Mouse (Mus musculus) Muller cell, postnatal 12 days (primary cell): Measurements from ENCODE around the gene Mta3.

Experiments used
- DNase-seq: peaks from one replicate; pipeline ENCODE4 v3.0.0-alpha.2; 2015; ENCODE audit errors: inconsistent ontology term

The Mta3 gene

DNA sequence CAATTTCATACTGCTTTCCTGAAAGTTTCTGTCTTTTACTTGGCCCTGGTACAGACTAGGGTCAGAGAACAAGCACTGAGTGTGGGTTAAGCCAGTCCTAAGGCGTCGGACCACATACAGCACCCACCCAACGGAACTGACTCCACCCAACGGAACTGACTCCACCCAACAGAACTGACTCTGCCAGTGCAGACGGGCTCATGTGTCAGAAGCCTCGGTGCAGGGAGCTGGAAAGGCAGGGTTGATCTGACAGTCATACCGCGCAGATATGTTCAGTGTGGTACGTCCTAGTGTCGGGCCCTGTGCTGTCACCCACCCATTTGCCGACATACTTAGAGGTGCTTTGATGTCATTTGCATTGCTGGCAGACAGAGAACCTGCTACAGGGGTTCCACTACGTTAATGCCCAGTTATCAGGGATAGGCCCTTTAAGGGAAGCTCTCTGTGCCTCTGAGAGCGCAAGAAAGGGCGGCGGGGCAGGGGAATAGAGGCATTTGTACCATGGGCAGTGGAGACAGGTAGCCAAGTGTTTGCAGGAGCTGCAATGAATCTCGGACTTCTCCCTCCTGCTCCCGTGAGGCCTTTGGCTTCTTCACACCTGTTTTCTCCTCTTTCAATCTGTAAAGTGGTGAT lies 103.3 kb downstream of the Mta3 start:
- no peak for DNase-seq

DNA sequence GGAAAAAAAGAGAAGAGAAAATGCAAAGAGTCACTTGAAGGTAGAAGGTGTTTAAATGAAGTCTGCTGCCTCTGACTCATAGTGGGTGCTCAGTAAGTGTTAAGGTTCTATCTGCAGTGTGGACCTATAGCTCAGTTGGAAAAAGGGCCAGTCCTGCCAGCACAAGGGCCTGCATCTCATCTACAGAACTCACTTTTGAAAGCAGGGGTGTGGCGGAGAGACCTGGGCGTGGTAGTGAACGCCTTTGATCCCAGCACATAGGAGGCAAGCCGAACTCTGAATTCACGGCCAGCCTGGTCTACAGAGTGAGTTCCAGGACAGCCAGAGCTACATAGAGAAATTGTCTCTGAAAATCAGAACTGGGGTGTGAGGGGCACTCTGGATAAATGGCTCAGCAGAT lies 104.3 kb downstream of the Mta3 start:
- no peak for DNase-seq

DNA sequence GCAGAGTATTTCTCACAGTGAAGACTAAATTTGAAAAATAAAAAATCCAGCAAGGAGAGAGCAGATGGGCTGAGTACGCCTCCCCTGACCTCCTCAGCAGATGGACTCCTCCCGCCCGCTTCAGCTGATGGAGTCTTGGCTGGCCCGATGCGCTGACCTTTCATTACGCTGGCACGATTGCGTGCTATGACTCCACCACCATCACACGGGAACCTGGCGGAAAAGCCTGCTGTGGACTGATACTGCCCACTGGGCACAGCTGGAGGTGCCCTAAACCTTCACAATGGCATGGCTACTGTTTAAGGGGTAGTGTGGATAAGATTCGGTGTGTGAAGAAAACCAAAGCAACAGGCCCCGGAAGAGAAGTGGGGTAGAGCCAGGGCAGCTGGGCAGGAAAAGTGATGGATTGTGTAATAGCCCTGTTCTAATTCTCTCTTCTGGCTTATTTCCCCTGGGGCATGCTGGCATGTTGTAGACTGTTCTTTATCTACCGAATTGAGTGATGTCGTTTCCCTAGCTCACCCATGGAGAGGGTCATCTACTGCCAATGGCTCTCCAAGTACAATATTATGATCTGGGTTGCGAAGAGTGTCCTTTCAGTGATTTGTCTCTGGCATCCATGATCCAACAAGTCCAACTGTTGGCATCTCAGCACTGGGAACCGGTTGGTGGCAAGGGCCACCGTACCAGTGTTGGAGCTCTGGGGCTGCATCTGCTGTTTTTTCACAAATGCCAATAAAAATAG lies 106.4 kb downstream of the Mta3 start:
- DNase-seq: peak; percentile 31

DNA sequence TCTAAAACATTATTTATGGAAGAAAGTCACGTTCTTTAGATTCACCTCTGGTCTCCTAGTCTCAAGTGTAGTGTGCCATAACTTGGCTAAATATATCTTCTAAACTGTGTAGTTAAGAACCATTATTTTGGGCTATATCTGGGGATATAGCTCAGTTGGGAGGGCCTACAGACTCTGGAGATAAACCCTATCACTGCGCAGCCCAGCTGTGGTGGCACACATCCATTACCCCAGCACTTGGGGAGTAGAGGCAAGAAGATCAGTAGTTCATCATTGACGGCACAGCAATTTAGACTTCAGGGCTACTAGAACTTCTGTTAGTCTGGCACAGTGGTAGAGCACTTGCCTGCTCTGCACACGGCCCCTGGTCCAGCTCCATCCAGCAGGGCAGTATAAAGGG lies 107.1 kb downstream of the Mta3 start:
- no peak for DNase-seq

DNA sequence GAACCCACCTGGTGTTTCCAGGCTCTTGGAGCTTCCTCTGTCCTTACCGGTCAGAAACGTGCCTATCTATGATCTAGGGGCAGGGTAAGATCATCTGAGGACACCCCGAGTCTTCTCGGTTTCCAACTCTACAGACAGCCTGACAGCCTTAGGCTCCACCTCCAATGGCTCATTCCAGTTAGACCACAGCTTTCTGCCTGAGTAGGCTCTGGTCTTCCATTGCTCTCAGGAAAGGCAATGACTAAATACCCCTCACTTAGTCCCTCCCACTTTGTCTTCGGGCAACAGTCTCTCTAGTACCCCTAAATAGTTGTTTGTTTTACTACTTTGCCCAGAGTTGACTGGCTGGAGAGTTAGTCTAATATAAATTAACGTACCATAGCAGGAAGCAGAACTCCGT lies 111.0 kb downstream of the Mta3 start:
- DNase-seq: no peak

DNA sequence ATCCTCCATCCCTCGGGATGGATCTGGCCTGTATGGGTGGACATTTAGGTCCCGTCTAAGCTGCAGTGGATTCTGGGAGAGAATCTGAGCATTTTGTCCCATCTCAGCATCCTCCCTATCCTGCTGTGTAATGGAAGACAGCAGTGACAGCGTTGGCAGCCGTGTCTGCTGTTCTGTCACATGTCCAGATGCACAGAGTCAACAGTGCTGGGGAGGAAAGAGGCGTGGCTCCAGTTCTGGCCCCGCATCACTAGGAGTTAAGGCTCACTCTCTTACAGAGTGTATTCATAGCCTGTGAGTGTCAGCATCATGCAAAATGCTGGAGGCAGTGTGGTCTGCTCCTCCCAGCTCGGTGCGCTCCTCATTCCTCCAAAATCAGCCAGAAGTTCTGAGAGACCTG lies 113.5 kb downstream of the Mta3 start:
- no peak for DNase-seq

DNA sequence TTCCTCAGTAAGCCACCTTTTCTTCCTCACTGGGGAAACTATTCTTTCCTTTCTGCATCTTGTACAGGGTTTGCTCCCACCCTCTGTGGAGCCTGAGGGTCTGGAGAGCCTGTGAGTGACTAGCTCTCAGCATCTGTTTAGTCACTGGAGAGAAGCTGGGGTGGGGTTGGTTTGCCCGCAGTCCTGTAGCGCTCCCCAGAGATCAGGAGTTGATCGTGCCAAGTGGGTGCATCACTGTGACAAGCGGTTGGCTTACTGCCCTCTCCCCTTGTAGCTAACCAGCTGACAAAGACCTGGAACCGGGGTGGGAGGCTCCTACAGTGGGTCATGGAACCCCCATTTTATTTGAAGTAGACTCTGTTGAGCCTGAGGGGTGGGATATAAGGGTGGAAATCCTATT lies 114.7 kb downstream of the Mta3 start:
- DNase-seq: peak; percentile 16

DNA sequence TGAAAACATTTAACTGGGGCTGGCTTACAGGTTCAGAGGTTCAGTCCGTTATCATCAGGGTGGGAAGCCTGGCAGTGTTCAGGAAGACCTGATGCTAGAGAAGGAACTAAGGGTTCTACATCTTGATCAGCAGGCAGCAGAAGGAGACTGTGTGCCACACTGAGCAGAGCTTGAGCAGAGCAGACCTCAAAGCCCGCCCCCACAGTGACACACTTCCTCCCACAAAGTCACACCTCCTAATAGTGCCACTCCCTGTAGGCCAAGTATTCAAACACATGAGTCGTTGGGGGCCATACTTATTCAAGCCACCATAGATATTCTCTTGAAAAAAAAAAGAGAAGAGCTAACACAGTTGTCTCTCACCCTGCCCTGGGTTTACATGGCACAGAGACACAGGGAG lies 115.9 kb downstream of the Mta3 start:
- DNase-seq: no peak

DNA sequence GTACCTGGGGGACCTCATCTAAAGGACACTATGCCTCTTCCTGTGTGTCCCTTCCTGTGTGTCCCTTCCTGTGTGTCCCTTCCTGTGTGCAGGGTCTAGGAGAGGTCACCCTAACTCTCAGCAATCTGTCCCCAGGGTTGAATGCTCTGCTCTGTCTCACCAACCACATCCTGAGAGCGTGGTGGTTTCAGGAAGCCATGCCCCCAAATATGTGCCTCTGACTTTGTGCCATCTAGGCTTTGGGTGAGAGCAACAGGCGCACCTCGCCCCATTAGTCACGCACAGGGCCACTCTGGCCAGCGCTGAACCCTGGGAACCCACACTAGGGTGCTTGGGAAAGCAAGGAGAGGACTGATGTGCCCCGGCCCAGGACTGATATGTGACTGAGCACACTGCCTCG lies 117.9 kb downstream of the Mta3 start:
- DNase-seq: no peak

DNA sequence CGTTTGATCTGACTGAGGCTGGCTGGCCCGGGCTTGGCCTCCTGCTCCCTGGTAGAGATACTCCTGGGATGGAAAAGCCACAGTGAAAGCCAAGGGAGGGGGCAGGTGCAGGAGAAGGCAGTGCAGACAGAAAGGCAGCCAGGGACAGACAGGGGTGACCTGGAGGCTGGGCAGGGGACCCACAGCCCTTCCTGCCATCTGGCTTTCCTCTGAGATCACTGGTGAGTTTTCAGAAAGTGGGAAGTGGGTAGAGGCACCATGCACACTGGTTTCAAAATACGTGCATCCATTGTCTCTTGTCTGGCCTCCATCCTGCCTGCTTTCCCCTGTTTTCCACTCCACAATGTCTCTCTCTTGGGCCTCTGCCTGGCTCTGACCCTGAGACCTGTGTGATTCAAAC lies 123.4 kb downstream of the Mta3 start:
- DNase-seq: no peak

DNA sequence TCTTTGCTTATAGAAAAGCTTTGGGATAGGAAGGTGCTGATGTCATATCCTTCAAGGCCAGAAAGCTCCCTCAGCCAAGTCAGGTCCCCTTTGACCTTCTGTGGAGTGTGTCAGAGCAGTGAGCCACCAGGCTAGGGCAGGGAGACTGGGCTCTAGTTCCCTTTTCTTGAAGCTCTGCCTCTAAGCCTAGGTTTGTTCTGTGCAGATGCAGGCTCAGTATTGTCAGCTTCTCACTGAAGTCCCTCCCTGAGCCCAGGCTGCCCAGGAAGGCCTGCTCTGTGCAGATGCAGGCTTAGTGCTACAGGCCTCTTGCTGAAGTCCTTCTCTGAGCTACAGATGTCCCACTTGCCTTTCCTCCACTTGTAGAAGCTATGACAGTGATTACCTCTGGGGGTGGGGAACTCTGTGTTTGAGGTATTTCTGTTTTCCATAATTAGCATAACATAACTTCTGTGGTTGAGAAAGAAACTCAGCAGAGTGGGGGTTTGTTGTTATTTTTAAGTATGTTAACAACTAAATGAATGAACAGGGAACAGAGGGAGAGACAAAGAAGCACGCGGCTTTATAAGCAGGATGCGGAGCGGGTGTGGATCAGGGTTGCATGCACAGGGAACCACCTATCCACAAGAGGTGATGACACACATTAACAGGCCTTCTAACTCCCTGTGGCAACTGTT lies 124.8 kb downstream of the Mta3 start:
- no peak for DNase-seq

DNA sequence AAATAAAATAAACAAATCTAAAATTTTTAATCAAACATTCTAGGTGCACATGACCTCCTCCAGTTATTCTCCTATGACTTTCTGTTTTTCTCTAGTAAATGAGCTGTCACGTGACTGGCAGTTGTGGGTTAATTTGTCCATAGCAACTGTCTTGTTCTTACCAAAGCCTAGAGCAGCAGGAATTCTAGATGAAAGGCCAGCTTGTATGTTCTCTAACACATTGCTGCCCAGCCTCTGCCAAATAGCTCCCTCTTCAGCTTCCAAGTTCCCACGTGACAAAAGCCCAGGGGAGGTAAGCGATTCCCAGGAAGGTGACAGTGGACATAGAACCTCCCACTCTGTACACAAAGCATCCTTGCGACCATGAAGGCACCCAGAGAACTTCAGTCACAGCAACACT lies 128.2 kb downstream of the Mta3 start:
- DNase-seq: peak; percentile 30

DNA sequence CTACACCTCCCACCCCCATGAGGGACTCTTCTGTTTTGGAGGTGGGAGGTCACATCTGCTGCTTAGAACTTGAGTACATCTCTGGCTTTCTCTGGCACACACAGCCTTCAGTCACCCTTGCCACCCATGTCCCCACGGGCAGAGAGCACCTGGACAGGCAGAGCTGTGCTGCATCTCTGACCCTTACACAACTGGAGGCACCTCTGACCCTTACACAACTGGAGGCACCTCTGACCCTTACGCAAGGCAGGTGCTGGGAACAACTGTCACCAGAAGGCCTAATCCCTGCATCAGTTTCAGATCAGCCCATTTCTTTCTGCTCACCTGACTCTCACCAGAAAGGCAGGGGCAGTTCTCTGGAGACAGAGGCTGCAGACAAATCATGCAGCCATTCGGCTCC lies 130.1 kb downstream of the Mta3 start:
- no peak for DNase-seq

DNA sequence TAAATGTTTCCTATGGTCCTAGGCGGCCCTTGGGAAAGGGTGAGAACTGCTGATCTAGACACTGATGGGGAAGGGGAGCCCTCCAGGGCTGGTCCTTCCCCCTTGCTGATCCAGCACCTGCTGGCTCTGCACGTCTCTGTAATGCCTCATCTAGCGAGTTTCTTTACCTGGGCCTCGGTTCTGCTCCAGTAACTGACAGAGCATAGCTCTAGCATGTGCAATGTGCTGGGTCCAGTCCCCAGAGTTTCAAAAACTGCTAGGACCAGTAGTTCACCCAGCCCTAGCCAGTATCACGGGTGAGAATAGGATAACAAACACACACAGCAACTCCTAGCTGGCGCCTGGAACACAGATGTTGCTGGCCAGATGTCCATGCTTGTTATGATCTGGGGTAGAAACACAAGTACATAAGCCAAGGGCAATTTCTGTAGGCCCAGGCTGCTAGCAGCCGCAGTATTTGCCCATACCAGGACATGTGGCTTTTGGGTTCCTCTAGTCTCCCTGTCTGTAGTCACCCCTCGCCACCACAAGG lies 131.8 kb downstream of the Mta3 start:
- no peak for DNase-seq

DNA sequence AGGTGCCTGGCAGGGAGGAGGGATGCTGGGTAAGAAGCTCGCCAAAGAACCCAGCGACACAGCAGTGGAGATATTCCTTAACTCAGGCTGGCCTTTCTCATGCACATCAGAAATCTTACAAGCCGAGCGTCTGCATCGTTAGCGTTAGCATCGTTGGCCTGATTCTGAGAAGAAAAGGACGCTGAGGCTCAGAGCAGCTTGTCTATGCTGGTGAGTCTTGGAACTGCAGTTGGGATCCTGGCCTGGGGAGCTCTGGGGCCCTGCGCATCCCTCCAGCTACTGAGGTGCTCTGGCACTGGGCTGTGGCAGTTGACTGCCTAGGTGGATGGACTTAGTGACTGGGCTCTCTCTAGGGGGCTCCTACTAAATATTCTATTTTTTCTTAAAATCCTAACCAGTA lies 133.2 kb downstream of the Mta3 start:
- DNase-seq: no peak

DNA sequence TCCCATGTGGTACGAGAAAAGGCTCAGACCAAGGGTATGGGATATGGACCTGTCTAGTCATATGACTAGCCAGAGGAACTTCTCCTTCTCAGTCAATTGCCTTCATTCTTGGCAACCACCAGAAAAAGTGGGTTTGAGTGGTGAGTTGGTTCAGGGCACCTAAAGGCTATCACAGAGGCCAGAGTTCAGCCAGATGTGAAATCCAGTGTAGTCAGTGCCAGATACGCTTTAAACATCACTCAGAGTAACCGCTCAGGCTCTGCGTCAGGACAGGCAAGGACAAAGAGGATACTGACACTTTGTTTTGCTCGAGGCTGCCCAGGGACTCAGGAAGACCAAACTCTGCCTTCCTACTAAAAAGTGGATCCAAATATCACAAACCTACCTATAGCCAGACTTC lies 135.0 kb downstream of the Mta3 start:
- DNase-seq: no peak

DNA sequence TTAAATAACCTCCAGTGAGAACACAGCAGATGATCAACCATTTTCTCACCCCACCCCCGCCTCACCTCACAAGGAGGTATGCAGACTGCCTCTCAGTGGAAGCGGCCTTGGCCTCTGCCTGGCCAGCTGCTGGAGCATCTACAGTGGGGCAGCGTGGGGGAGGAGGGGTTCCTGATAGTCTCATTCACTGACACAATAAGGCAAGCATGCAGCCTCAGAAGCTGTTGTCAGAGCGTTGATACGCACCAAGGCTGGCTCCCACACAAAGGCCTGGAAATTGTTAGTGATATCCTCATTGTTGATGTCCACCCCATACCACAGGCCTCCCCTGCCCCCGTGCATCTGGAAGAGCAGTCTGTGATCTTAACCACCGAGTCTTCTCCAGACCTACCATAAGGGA lies 137.8 kb downstream of the Mta3 start:
- DNase-seq: peak; percentile 9

DNA sequence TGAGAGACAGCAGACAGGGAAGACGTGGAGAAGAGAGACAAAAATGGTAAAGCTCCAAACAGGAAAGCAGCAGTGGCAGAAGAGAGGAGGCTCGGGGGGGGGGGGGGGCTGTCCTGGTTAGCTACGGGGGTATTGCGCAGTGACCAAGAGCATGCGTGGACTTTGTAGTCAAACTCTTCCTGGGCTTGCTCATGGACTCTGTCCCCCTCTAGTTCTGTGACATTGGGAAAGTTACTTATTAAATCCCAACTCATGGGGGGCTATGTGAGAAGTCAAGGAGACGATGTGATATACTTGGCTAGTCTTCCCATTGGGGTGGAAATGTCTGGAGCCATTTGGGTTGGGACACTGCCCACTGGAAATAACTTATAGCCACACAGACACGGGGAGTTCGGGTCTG lies 139.6 kb downstream of the Mta3 start:
- no peak for DNase-seq

DNA sequence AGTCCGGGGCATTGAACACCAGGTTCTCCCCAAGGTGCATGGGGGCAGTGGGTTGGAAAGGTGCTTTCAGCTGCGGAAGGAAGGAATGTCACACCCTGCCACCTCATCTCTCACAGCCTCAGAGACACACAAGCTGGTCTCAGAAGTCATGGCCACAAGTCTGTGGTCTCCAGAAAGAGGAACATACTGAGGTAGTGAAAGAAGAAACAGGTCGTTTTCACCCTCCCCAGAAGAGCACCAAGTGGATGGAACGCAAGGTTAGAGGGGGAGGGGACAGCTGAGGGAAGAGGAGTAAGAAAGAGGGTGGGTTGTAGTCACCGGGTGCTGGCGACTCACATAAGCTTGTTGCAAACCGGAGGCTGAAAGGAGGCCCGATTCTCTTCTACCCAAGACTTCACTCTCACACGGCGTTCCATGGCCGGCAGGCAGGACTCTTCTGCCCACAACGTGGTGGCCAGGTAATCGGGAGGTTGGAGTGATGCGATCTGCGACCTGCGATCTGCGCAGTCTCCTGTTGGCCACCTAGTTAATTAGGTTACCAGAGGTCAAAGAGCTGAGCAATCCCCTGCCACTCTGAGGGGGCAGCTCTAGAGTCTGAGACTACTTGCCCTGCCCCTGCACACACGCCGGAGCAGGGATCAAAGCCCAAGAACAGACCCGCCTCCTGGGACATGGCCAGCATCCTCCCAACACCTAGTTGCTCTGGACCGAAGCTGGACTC lies 140.5 kb downstream of the Mta3 start:
- no peak for DNase-seq

DNA sequence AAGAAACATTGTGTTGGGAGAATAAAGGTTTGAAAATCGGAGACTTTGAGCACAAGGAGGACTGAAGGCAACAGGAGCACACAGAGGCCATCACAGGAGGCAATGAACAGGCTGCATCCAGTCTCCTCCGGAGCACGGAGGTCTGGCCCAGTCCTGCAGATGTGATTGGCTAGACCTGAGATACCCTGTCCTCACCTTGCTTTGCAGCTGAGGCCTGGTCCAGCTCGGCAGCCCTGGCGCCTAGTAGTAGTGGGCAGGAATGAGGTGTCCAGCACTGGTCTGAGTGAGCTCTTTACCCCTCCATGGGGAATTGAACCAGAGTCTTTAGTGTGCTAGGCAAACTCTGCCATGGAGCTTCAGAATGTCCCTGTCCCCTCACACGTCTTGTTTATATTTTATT lies 141.1 kb downstream of the Mta3 start:
- DNase-seq: no peak

DNA sequence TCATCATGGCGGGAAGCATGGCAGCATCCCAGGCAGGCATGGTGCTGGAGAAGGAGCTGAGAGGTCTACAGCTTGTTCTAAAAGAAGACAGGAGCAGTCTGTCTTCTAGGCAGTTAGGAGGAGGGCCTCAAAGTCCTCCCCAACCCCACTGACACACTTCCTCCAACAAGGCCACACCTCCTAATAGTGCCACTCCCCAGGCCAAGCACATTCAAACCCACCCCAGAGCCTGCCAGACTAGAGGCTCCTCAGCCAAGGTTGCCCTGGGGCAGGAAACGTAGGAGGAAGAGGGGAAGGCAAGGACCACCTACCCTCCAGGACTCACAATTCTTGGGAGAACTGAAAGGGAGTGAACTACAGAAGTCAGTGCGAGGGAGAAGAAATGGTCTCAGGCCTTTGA lies 141.9 kb downstream of the Mta3 start, which contains the start of gene Haao:
Haao (minus strand) TSS at position 149 of the 400 bp plus-strand sequence.
- no peak for DNase-seq

DNA sequence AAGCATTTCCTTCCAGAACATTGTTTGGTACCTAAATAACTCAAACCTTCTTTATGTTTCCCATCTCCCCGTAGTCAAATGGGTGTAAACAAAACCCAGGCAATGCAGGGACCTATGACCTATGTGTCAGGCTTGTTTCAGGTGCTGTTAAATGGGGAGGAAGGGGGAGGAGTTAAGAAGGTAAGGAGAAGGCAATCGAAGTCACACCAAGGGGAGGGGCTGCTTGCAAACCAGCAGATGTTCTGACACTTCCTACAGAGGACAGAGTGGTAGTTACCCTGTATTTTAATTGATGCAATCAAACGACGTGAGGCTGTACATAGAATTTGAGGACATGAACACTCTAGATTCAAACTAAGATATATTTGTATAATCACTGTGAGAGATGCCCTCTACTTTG lies 142.5 kb downstream of the Mta3 start:
- no peak for DNase-seq
